Mouse (Mus musculus): ENCODE measurements around the gene Nek1.

DNA sequence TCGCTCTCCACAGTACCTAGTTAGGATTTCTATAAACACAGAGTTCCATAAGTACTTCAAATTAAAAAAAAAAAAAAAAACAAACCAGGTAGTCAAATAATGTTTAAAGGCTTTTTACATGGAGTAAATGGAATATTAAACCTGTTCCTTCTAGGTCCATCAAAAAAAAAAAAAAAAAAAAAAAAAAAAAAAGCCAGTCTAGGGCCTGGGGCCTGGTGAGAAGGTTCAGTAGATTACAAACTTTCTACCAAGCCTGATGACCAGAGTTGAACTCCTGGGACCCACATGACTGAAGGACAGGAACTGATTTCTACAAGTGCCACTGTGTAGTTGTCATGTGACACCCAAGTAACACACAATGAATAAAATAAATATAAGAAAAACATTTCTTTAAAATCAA is 41.2 kb upstream of the Nek1 start:
- TF ChIP-seq CTCF (conservative IDR thresholded peaks at IDR 0.05; ENCODE audit: insufficient read depth, insufficient read length, low read depth, low read length) (no peak), POLR2A (IDR thresholded peaks at IDR 0.05; ENCODE audit: low read depth, low read length) (no peak)
